Mouse (Mus musculus) heart, embryonic 13.5 days (tissue): Measurements from ENCODE around the gene Coq5. TPM values are rescaled to one million over a fixed set of nuclear protein-coding genes. Genes with fewer than 3 reads are reported as not detected.
"Not testable (repeated sequence)": the region's sequence is repeated elsewhere in the genome, so short reads cannot be mapped to it uniquely, and the experiment has no call there.

ENCODE experiments used
- ATAC-seq: fragments of 200-750 bp; cut with Nextera tagmentation; 2 replicates; pipeline ENCODE4 v1.8.0; 2017; ENCODE audit warnings: moderate TSS enrichment; ENCODE audit not compliant: insufficient number of reproducible peaks, low FRiP score, low TSS enrichment; ENCODE audit errors: extremely low read depth
- H3K27ac ChIP-seq: fragments of 300-500 bp; sonication (generic); replicated peaks from 2 replicates; pipeline ENCODE4 v1.5.1; 2015; ENCODE audit warnings: moderate library complexity, mild to moderate bottlenecking, inconsistent platforms
- H3K27me3 ChIP-seq: fragments of 300-500 bp; sonication (generic); replicated peaks from 2 replicates; pipeline ENCODE4 v1.6.1; 2015; ENCODE audit warnings: mild to moderate bottlenecking, inconsistent platforms
- H3K36me3 ChIP-seq: fragments of 300-500 bp; sonication (generic); 2 replicates; pipeline ENCODE4 v1.6.1; 2015; ENCODE audit warnings: mild to moderate bottlenecking, inconsistent platforms
- H3K4me1 ChIP-seq: fragments of 300-500 bp; sonication (generic); 2 replicates; pipeline ENCODE4 v1.6.1; 2015; ENCODE audit warnings: inconsistent platforms
- H3K4me2 ChIP-seq: fragments of 300-500 bp; sonication (generic); 2 replicates; pipeline ENCODE4 v1.6.1; 2015; ENCODE audit warnings: inconsistent platforms, mild to moderate bottlenecking, moderate library complexity
- H3K4me3 ChIP-seq: fragments of 300-500 bp; sonication (generic); 2 replicates; pipeline ENCODE4 v1.5.1; 2015; ENCODE audit warnings: moderate library complexity, mild to moderate bottlenecking, inconsistent platforms
- H3K9ac ChIP-seq: fragments of 300-500 bp; sonication (generic); 2 replicates; pipeline ENCODE4 v1.6.1; 2015; ENCODE audit warnings: inconsistent platforms, mild to moderate bottlenecking, moderate library complexity
- H3K9me3 ChIP-seq: fragments of 300-500 bp; sonication (generic); 2 replicates; pipeline ENCODE4 v1.6.1; 2016; ENCODE audit warnings: inconsistent platforms
- WGBS: fragments of 180-500 bp; shearing (Covaris S2); methylation state at CpG from one replicate; pipeline ENCODE4 v1.1.7; 2015; ENCODE audit warnings: mixed read lengths; 5-methylcytosine and 5-hydroxymethylcytosine counted together
- polyA plus RNA-seq: library from polyadenylated mRNA; unstranded; fragments of >200 nt; fragmentation: Nextera tagmentation; extraction: Ambion mirVana; gene quantifications from 2 replicates; pipeline ENCODE4 v1.2.1, GENCODE M21; 2015

Gene Coq5
- polyA plus RNA-seq, 1 experiment from 2014 or later, result 67.1 TPM

DNA sequence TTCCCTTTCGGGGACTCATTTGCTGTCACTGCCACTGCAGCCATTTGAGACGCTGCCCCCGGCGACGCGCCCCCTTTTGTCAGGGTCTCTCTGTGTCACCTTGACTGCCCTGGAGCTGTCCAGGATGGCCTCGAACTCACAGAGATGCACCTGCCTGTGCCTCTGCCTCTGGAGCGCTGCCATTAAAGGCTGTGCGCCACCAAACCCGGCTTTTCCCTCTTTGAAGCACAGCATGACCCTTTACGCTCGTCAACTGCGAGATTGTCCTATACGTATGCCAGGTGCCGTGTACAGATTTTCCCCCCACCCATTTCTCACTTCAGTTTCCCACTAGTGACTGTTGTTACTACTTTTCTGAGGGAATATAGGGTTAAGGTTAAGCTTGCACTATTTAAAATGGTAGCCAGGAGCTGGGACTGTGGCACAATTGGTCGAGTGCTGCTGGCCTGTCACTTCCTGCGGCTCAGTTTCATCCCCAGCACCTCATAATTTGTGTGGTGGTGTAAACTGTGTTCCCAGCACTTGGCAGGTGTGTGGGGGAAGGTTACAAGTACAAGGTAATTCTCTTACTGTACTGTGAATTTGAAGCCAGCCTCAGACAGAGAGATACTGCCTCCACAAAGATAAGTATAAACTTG, 703 bp downstream of the Coq5 start:
- Histone ChIP-seq H3K4me1 (peaks cover 8% of the 10 kb centered on the region), H3K4me3 (peak overlapping the region; percentile 99), H3K36me3 (peaks cover 22% of the 10 kb centered on the region), H3K27ac (peak overlapping the region; percentile 71), H3K4me2 (peak overlapping the region; percentile 94), H3K9me3 (no peaks in the 10 kb centered on the region), H3K9ac (peak overlapping the region; percentile 95), H3K27me3 (no peaks in the 10 kb centered on the region)
- ATAC-seq, result no peak
- 7% methylated on average over 17 of the region's 17 CpGs for WGBS

DNA sequence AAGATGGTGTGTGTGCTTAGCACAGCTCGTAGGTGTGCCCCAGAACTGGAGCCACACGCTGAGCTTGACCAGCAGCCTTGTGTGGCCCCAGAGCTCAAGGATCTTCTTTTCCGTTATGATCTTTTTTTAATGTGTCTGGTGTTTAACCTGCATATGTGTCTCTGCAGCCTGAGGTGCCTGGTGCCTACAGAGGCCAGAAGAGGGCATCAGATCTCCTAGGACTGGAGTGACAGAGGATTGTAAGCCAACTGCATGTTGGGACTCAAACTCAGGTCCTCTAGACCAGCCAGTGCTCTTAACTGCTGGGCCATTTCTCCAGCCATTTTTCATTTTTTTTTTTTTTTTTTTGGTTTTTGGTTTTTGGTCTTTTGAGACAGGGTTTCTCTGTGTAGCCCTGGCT, 5.3 kb downstream of the Coq5 start:
- no peak for ATAC-seq

DNA sequence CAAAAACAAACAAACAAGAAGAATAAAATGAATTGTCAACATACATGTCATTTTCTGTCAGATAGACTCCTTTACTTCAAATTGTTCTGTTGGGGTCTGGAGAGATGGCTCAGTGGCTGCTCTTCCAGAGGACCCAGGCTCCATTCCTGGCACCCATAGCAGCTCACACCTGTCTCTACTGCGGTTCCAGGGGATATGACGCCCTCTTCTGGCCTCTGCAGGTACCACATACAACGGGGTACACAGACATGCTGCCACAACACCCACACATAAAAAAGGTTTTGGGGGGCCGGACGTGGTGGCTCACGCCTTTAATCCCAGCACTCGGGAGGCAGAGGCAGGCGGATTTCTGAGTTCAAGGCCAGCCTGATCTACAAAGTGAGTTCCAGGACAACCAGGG, 14.7 kb downstream of the Coq5 start:
- Histone ChIP-seq H3K36me3 (peaks cover 95% of the 10 kb centered on the region), H3K4me1 (peaks cover 29% of the 10 kb centered on the region), H3K9ac (no peak overlapping the region), H3K27me3 (no peaks in the 10 kb centered on the region), H3K27ac (no peak overlapping the region), H3K4me3 (no peak overlapping the region), H3K9me3 (no peaks in the 10 kb centered on the region), H3K4me2 (no peak overlapping the region)
- no peak for ATAC-seq
- 84% methylated on average over 8 of the region's 8 CpGs for WGBS

More for the DNA sequence above, 5.3 kb downstream of the Coq5 start:
- no peak overlapping the region for H3K27ac ChIP-seq
- no peak overlapping the region for H3K4me2 ChIP-seq
- 85% methylated on average over 3 of the region's 3 CpGs for WGBS
- H3K27me3 ChIP-seq, result no peaks in the 10 kb centered on the region
- H3K9ac ChIP-seq, result no peak overlapping the region
- H3K36me3 ChIP-seq, result peaks cover 59% of the 10 kb centered on the region
- H3K4me3 ChIP-seq, result no peak overlapping the region
- H3K4me1 ChIP-seq, result peaks cover 14% of the 10 kb centered on the region
- H3K9me3 ChIP-seq, result no peaks in the 10 kb centered on the region

DNA sequence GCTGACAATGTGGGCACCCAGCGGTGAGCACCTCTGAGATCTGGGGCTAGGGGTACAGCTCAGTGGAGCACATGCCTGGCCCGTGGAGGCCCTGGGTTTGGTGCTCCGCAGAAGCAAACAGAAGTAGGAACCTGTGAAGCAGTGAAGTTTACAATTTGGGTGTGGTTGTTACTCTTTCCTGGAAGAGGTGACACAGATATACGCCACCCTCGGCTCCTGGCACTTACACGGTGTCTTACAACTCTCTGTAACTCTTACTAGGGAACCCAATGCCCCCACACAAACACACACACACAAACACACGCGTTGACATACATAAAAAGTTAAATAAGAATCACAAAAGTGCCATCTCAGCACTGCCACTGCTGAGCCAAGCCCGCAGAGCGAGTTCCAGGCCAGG, 16.9 kb downstream of the Coq5 start:
- 81% methylated on average over 10 of the region's 10 CpGs for WGBS
- H3K27ac ChIP-seq, result 0 out of 2 replicates have a peak overlapping the region, but pooled peaks have one; percentile 12
- H3K27me3 ChIP-seq, result no peaks in the 10 kb centered on the region
- no peak for ATAC-seq
- no peak overlapping the region for H3K4me2 ChIP-seq
- no peaks in the 10 kb centered on the region for H3K9me3 ChIP-seq
- no peak overlapping the region for H3K4me3 ChIP-seq
- peaks cover 79% of the 10 kb centered on the region for H3K36me3 ChIP-seq
- H3K9ac ChIP-seq, result no peak overlapping the region
- H3K4me1 ChIP-seq, result peaks cover 34% of the 10 kb centered on the region

DNA sequence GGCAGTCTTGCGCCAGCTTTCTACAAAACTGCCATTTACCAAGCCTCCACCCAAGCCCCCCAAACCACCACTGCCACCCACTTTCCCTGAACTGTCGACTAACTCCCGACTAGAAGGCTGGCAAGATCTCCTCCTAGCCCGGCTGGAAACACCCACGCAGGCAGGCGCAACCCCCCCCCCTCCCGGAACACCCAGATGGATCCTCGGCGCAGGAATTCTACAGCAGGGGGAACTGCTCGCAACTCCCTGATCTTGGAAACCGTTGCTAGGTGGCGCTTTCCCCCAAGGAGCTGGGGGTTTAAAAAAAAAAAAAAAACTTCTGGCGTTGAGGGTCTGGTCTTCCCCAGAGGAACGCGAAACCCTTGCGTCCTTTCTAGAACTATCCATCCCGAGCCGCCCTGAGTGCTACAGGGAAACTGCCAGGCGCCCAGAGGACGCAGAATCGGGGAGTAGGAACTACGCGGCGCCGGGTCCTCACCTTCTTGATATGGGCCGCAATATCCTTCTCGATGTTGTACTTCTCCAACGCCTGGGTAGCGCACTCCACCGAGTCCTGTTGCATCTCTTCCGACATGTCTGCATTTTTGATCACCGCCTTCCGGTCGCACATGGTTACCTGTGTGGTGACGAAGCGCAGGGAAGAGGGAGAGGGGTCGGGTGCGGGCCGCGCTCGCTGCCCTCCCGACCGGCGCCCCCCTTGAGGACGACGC, 20.7 kb downstream of the Coq5 start:
- H3K27me3 ChIP-seq, result no peaks in the 10 kb centered on the region
- no peaks in the 10 kb centered on the region for H3K9me3 ChIP-seq
- H3K9ac ChIP-seq, result peak overlapping the region; percentile 90
- WGBS, result under 1% methylated on average over 46 of the region's 46 CpGs
- peak overlapping the region; percentile 79 for H3K4me2 ChIP-seq
- H3K4me1 ChIP-seq, result peaks cover 39% of the 10 kb centered on the region
- peaks cover 43% of the 10 kb centered on the region for H3K36me3 ChIP-seq
- no peak for ATAC-seq
- H3K27ac ChIP-seq, result peak overlapping the region; percentile 92
- peak overlapping the region; percentile 73 for H3K4me3 ChIP-seq

DNA sequence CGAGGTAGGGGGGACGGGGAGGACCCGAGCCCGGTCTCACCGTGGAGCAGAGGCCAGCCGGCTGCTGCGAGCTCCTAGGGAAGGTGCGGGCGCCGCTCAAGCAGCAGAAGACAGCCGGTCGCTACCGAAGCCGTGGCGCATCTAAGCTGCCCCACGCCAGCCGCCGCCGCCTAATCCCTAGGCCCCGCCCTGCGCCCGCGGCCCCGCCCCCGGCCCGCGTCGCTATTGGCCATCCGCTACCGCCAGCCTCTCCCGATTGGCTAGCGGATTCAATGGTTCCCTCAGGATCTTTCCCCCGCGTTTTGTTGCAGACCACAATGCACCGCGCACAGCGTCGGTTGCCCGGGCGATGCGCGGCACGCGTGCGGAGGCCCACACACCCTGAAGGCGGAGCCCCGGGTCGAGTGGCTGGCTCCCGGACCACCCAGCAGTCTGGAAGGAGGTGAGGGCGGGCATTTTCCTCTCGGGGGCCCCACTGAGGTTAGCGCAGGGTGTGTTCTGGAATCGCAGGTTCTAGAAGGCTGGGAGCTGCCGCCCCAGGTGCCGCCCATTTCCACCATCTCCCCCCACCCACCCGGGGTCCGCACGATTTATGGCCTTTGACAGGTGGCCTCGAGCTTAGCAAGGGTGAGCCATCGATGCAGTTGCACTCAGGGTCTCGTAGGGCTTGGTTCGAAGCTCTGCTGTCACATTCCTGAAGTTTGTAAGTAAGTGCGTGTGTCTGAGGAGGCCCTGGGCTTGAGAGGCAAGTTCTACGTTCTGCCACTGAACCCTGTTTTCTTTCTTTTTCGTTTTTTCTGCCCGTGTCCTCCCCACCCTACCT, 21.5 kb downstream of the Coq5 start, which contains the start of gene Dynll1:
Dynll1 (minus strand) TSS at position 208 of the 823 bp plus-strand sequence.
- H3K4me2 ChIP-seq, result peak within 1 kb of the TSS; percentile 86
- H3K4me3 ChIP-seq, result peak within 1 kb of the TSS; percentile 73
- peaks cover 35% of the 10 kb centered on the region for H3K36me3 ChIP-seq
- H3K9me3 ChIP-seq, result no peaks in the 10 kb centered on the region
- peak within 1 kb of the TSS; percentile 90 for H3K9ac ChIP-seq
- peak; percentile 96 for ATAC-seq
- peak within 1 kb of the TSS; percentile 92 for H3K27ac ChIP-seq
- H3K27me3 ChIP-seq, result no peaks in the 10 kb centered on the region
- H3K4me1 ChIP-seq, result peaks cover 39% of the 10 kb centered on the region
- WGBS, result under 1% methylated on average over 64 of the region's 66 CpGs

DNA sequence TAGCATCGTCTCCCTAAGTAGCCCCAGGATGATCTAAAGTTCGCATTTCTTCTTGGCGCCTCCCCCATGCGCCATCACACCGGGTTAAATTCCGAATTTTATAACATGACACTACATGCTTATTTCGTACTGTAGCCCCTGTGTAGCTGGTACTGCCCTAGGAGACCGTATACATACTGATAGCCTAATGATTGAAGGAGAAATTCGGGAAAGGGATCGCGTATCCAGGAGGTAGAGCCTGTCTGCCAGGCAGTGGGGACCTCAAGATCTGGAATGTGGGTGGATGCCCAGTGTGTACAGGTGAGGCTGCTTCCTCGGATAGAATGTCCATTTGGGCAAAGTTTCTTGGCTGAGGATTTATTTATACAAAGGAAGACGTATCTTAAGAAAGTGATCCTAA, 22.1 kb downstream of the Coq5 start:
- Histone ChIP-seq H3K4me1 (peaks cover 34% of the 10 kb centered on the region), H3K4me2 (peak overlapping the region; percentile 86), H3K9ac (peak overlapping the region; percentile 84), H3K9me3 (no peaks in the 10 kb centered on the region), H3K36me3 (peaks cover 28% of the 10 kb centered on the region), H3K27ac (peak overlapping the region; percentile 76; the same call in 1 of the 2 replicates), H3K4me3 (peak overlapping the region; percentile 73), H3K27me3 (no peaks in the 10 kb centered on the region)
- WGBS, result 29% methylated on average over 13 of the region's 13 CpGs
- no peak for ATAC-seq

DNA sequence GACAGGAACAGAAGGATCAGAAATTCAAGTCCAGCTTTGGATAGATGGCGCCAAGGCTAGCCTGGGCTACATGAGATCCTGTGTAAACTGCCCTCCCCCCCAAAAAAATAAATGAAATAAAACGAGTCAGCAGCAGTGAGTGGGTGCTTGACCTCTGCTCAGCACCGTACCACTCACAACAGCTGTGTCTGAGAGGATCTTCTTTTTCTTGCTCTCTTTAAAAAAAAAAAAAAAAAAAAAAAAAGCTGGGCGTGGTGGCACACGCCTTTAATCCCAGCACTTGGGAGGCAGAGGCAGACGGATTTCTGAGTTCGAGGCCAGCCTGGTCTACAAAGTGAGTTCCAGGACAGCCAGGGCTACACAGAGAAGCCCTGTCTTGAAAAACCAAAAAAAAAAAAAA, 22.7 kb downstream of the Coq5 start:
- 78% methylated on average over 3 of the region's 7 CpGs for WGBS
- H3K27ac ChIP-seq, ATAC-seq, H3K9me3 ChIP-seq, H3K27me3 ChIP-seq: not testable (repeated sequence)
- Histone ChIP-seq H3K4me3 (peak overlapping the region; percentile 73; the same call in 1 of the 2 replicates), H3K4me1 (peaks cover 28% of the 10 kb centered on the region), H3K9ac (0 out of 2 replicates have a peak overlapping the region, but pooled peaks have one; percentile 84), H3K36me3 (peaks cover 23% of the 10 kb centered on the region), H3K4me2 (peak overlapping the region; percentile 86; the same call in 1 of the 2 replicates)

DNA sequence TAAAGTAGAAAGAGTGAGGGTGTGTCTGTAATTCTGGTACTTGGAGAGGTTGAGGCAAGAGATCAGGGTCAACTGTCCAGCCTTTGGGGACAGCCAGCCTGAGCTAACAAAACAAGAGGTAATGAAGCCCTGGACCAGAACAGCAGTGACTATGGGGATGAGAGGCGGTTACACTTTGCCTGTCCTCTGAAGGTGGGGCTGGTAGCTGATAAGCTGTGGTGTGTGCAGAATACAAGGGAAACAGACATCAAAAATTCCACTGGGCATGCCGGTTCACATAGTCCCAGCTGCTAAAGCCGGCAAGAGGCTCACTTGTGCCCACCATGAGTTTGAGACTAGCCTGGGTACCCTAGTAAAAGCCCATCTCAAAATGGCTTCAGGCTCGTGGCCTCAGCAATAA, 32.9 kb downstream of the Coq5 start:
- Histone ChIP-seq H3K27me3 (no peaks in the 10 kb centered on the region), H3K9me3 (no peaks in the 10 kb centered on the region), H3K27ac (peak overlapping the region; percentile 30), H3K9ac (no peak overlapping the region), H3K4me1 (peaks cover 31% of the 10 kb centered on the region), H3K4me3 (no peak overlapping the region), H3K36me3 (no peaks in the 10 kb centered on the region), H3K4me2 (peak overlapping the region; percentile 8; the same call in 1 of the 2 replicates)
- ATAC-seq, result no peak
- 42% methylated on average over 4 of the region's 4 CpGs for WGBS

DNA sequence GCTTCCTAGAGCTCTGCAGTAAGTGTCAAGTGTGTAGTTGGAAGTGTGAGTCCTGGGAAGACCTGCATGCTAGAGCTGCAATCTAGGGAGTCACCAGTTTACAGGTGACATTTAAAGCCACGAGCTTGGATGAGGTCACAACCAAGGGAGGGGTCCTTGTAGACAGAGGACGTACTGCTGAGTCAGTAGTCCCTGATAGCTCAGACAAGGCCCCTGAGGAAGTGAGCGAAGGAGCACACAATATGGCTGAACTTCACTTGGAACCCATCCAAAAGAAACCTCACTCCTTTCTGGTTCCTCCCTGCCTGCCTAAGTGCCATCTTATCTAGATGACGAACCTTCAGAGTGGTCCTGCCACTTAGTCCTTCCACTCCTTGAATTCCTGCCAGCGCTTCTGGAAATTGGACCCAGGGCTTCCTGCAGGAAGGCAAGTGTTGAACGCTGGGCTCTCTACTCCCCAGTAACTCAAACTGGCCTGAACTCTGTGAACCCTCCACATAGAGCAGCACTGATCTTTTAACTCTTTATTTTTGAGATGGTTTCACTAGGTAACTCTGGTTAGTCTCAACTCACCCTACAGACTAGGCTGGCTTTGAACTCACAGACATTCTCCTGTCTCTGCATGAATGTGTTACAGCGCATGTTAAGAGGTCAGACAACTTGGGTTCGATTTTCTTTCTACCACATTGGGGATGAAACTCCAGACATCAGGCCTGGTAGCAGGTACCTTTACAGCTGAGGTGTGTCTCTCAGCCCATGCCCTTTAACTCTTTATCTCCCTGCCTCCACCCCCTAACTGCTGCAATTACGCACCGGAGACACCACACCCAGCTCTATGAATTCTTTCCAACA, 33.6 kb downstream of the Coq5 start:
- Histone ChIP-seq H3K27me3 (no peaks in the 10 kb centered on the region), H3K27ac (peak overlapping the region; percentile 30), H3K36me3 (no peaks in the 10 kb centered on the region), H3K4me3 (no peak overlapping the region), H3K9me3 (no peaks in the 10 kb centered on the region), H3K4me1 (peaks cover 38% of the 10 kb centered on the region), H3K4me2 (peak overlapping the region; percentile 8; the same call in 1 of the 2 replicates), H3K9ac (peak overlapping the region; percentile 33; the same call in 1 of the 2 replicates)
- WGBS, result 41% methylated on average over 10 of the region's 10 CpGs
- peak; percentile 44; the same call in 1 of the 2 replicates for ATAC-seq
